Mouse (Mus musculus) 3134 (cell line): Measurements from ENCODE around the gene Rdx.
"Not testable (repeated sequence)": the region's sequence is repeated elsewhere in the genome, so short reads cannot be mapped to it uniquely, and the experiment has no call there.

Experiments
- DNase-seq: peaks from one replicate; pipeline ENCODE4 v3.0.0-alpha.2; 2011; ENCODE audit warnings: low spot score; ENCODE audit not compliant: insufficient read length; ENCODE audit errors: extremely low read depth

Gene Rdx

GRCm38 (mm10) chr9:52052221-52052620 lies 5.2 kb downstream of the Rdx start:
- DNase-seq: no peak

DNA sequence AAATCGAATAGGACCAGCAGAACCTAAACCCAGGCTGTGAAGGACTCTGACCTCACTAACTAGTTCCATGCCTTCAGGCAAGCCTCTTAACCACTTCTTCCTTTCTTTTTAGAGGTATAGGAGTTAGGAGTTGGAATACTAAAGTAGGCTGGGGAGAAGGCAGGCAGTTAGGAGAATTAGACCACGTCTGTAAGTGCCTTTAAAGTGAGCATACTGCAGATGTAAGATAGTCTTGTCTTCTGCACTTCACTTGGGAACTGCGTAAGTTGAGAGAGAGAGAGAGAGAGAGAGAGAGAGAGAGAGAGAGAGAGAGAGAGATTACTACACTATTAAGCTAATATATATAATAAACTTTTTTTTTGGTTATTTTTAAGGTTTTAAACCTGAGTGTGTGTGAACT lies 8.3 kb downstream of the Rdx start:
- DNase-seq: no peak

DNA sequence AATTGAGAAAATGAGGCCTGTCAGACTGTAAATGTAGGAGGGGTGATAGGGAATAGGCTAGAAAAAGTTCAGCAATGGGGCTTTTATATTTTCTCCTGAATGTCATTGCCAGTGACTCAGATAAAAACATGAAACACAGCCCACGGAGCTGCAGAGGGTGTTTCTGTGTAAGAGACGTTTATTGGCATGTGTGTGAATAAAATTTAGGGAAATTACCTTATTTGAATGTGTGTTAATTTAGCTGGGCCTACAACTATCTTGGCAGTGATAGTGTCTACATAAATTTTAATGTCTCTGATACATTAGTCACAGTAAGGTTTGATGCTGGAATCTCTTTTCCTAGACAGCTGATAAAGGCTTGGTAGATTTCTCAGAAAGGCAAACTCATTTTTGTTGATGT lies 12.8 kb downstream of the Rdx start:
- no peak for DNase-seq

DNA sequence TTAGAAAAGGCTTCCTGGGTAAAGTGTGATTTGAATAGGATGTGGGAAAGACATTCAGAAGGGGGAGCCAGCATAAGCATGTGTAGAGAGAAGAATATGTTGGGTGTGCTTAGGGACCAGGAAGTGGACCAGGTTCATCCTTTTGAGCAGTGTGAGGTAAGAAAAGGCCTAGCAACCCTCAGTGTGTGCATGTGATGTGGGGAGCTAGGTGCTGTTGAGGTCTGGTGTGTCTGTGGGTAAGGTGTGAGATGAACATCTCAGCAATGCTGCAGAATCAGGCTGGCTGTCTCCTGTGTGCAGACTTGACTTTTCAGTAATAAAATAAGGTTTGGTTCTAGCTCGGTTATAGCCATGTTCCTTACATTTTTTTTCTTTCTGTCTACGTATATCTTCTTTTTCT lies 23.1 kb downstream of the Rdx start:
- DNase-seq: no peak

DNA sequence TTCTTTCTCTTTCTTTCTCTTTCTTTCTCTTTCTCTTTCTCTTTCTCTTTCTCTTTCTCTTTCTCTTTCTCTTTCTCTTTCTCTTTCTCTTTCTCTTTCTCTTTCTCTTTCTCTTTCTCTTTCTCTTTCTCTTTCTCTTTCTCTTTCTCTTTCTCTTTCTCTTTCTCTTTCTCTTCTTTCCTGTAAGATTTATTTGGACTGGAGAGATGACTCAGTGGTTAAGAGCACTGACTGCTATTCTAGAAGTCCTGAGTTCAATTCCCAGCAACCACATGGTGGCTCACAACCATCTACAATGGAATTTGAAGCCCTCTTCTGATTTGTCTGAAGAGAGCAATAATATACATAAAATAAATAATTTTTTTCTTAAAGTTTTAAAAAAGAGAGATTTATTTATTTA lies 24.4 kb downstream of the Rdx start:
- DNase-seq: not testable (repeated sequence)

DNA sequence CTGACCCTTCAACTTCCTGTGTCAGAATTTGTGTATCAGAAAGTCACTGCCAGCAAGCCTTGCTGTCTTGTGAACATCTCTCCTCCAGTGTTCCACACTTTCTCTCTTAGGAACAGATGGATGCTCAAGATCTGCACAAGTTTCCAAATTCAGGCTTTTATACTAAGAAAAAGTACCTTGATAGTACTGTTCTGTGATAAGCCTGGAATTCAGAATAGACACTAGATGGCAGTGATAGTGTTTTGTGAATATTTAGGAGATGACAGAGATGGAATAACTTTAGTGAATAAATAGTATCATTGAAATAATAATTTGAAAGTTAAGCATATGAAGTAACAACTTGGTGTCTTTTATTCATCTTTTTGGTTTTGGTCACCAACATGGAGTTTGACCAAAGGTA lies 25.2 kb downstream of the Rdx start:
- DNase-seq: no peak

- no peak for DNase-seq
Measured at GRCm38 (mm10) chr9:52076089-52076488, 29.1 kb downstream of the Rdx start.

DNA sequence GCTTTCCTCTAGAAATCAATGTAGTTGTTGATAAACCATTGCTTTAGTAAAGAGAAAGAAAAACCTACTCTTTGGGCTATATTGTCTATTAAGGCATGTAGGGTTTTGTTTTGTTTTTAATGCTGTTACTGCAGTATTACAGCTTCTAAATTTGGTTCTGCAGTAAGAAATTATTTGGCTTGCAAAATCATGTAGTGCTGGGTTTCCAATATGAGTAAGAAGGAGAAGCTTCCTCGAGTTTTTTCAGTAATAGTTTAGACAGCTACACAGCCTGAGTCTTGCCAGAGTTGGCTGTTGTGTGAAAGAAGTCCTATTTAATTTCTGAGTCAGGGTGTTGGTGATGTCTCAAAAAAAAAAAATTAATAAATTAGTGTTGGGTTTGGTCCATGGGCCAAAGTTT lies 30.7 kb downstream of the Rdx start:
- DNase-seq: no peak

- no peak for DNase-seq
Measured at GRCm38 (mm10) chr9:52081979-52082378, 35.0 kb downstream of the Rdx start.

DNA sequence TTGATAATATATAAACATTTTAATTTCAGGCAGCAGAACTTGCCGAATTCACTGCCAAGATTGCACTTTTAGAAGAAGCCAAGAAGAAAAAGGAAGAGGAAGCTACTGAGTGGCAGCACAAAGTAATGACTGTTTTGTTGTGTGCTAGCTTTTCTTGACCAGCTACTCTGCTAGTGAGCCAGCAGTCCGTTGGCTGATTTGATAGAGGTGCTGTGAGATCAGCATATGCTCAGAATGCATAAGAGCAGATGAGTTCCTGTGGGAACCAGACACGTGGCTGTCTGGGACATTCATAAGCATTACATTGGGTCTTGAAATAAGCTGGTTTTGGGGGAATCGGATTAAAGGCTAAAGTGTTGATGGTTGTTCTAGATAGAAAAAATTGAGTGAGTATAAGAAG lies 35.4 kb downstream of the Rdx start:
- no peak for DNase-seq

- DNase-seq: no peak
Measured at GRCm38 (mm10) chr9:52091752-52092151, 44.8 kb downstream of the Rdx start.

GRCm38 (mm10) chr9:52092311-52092710 lies 45.3 kb downstream of the Rdx start:
- DNase-seq: no peak

- DNase-seq: no peak
Measured at GRCm38 (mm10) chr9:52093108-52093507, 46.1 kb downstream of the Rdx start.

- no peak for DNase-seq
Measured at GRCm38 (mm10) chr9:52094016-52094415, 47.0 kb downstream of the Rdx start.

DNA sequence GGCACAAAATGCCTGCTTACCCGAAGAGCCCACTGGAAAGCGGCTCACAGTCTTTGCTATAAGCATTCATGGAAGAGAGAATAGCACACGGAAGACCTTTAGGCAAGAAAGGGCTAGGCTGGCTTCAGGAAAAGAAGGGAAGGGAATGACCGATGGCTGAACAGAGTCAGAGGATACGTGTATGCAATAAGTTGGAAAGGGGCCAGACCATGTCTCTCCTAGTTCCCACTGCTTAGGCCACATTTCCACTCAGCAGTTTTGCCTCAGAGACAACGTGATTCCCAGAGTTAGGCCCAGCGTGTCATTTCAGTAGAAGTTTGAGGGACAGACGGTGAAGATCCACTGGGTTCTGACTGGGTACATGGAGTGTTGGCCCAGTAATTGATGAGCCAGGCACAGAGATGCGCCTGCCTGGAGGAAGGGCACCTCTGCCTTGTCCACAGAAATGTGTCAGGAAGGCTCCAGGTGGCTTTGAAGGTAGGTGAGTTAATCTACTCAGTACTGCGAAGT lies 47.6 kb downstream of the Rdx start:
- no peak for DNase-seq

- no peak for DNase-seq
Measured at GRCm38 (mm10) chr9:52095666-52096065, 48.7 kb downstream of the Rdx start.

GRCm38 (mm10) chr9:52097386-52097785 lies 50.4 kb downstream of the Rdx start:
- no peak for DNase-seq

- peak; percentile 37 for DNase-seq
Measured at GRCm38 (mm10) chr9:52098600-52098999, 51.6 kb downstream of the Rdx start.

- no peak for DNase-seq
Measured at GRCm38 (mm10) chr9:52100426-52100825, 53.5 kb downstream of the Rdx start.

DNA sequence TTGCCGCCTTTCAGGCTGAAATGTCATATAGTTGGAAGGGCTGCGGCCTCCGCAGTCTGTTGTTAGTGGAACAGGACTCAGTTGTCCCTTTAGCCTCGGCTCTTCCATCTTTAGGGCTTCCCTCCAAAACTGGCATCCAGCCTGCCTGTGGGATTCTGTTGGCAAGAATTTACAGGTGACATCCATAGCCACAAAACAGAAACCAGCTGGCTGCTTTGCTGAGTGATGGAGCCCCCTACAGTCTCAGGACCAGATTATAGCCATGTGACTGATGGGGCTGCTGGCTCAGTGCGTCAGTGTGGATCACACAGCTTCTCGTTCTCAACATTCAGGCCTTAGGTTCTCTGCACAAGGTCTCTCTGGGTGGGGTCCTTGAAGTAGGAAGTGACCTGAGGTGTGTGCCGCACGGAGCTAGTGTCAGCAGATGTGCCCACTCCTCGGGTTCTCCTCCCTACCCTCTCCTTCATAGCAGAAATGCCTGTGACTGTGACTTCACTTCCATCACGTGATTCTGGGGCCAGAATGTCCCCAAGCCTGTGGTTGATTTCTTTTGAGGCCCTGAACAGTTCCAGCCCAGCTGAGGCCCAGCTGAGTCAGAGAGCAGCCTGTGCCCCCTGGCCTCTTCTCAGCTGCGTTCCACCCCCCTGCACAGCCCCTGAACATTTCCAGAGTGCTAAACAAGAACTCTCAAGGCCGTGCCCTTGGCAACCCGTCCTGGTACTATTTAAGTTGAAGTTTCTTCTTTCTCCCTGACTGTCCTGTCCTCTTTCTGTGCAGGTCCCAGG lies 55.3 kb downstream of the Rdx start:
- peak; percentile 21 for DNase-seq

DNA sequence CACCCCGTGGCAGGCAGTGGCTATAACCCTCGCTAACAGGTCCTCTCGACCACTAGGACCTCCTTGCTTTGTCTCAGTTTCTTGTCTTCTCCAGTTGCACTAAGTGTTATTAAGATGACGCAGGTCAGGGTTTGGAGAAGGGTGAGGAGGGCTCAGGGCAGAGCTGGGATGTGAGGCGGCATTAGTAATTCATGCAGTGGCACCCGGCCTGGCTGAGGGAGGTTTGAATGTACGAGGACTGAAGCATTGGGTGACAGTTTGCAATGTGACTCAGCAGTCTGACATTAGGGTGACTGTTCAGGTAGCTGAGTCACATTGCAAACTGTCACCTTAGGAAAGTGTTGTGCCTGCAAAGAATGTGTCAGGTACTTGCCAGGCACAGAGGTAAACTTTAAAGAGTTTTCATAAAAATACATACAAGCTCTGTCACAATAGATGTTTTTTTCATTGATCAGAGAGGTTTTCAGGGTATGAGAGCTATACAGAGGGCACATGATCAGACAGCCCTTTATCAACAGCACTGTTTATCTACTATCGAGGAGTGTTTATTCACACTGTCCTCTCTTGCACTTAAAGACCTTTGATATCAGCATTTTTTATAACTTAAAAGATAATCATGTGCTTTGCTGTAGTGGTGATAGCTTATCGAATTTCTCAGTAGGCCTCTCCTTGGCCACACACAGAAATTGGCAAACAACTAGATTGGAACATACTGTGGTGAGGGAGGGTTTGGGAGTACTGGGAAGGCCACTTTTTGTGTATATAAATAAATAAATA lies 56.7 kb downstream of the Rdx start:
- DNase-seq: peak; percentile 45

DNA sequence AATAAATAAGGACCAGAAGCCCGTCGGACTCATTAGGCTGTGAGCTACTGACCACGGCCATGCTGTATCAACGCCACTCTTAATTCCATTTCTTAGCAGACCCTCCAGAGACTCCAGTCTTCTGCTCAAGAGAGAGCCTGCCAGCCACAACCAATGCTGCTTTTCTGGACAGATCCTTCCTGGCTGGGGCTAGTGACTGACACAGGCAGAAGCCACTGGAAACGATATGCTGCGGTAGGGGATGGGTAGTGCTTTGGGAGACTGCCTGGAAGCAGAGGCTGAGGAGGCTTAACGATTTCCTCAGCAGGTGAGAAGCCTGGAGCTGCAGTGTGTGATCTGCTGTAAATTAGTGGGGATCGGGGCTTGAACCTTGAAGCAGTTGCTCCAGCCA lies 57.2 kb downstream of the Rdx start:
- no peak for DNase-seq
